In the genomic region with DNA sequence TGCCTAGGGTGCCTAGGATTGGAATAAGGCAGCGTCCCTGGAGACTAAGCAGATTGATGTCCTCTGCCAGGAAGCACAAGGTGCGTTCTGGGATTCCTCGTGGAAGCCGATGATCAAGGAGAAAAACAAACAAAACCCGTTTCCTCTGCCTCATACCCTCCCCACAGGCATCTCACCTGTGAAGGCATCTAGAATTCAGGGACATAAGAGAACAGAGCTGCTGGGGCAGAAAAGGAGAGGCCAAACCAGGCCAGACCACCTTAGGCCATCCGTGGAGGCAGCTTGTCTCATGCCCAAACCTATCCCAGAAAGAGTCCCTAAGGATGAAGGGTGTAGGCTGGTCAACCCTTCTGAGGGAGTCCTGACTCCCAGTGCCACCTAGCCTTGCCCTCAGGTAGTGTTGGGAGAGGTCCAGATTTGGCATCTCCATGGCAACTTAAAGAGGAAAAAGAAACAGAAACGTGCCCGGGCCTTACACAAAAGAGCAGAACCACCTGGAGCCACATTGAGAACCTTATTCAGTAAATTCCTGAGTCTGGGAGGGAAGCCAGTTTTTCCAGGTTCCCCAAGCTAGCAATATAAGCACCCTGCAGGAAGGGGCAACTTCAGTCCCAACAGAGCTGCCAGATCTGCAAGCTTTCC, we compare ENCODE assay signal across 8 mouse cellular contexts. TPM values are rescaled to one million over a fixed set of nuclear protein-coding genes. Genes with fewer than 3 reads are reported as not detected.
DNase-seq lines count a peak whose midpoint lies in the region; ATAC-seq lines count a peak whose summit lies in the region.

A gene (minus strand): TSS at position 55 of the 642 bp plus-strand sequence.

- peaks cover 61% of the 10 kb centered on the region for H3K36me3 ChIP-seq in embryonic facial prominence, embryonic 14.5 days (ENCODE audit: control insufficient read depth, insufficient read depth, low read length)
- H3K36me3 ChIP-seq in hindbrain, embryonic 12.5 days: peaks cover 62% of the 10 kb centered on the region
- peaks cover 44% of the 10 kb centered on the region for H3K36me3 ChIP-seq in midbrain, embryonic 15.5 days (replicated peaks)

- intact Hi-C loops in left cerebral cortex, postnatal 4 days (cut with DNase I): loop anchor here (5.0 kb wide), 1 partner anchor 158 kb away; no protein-coding TSS in a partner anchor

- peak within 1 kb of the TSS; percentile 85 for H3K4me2 ChIP-seq in embryonic facial prominence, embryonic 14.5 days (ENCODE audit: low read depth, low read length)
- peak within 1 kb of the TSS; percentile 89 for H3K4me2 ChIP-seq in hindbrain, embryonic 12.5 days (replicated peaks)
- H3K4me2 ChIP-seq in midbrain, embryonic 15.5 days: peak within 1 kb of the TSS; percentile 71

- peak within 1 kb of the TSS; percentile 85 for H3K4me3 ChIP-seq in embryonic facial prominence, embryonic 14.5 days (ENCODE audit: low read depth, low read length)
- peak within 1 kb of the TSS; percentile 83 for H3K4me3 ChIP-seq in hindbrain, embryonic 12.5 days
- H3K4me3 ChIP-seq in midbrain, embryonic 15.5 days: peak within 1 kb of the TSS; percentile 76

- H3K27ac ChIP-seq in embryonic facial prominence, embryonic 14.5 days (replicated peaks; ENCODE audit: low read depth, low read length): peak within 1 kb of the TSS; percentile 87
- H3K27ac ChIP-seq in hindbrain, embryonic 12.5 days: peak within 1 kb of the TSS; percentile 95
- H3K27ac ChIP-seq in midbrain, embryonic 15.5 days: peak within 1 kb of the TSS; percentile 91

- no peaks in the 10 kb centered on the region for H3K9me3 ChIP-seq in embryonic facial prominence, embryonic 14.5 days (ENCODE audit: control insufficient read depth, low read length)
- no peaks in the 10 kb centered on the region for H3K9me3 ChIP-seq in hindbrain, embryonic 12.5 days (replicated peaks)
- no peaks in the 10 kb centered on the region for H3K9me3 ChIP-seq in midbrain, embryonic 15.5 days

- H3K4me1 ChIP-seq in embryonic facial prominence, embryonic 14.5 days (ENCODE audit: control insufficient read depth, insufficient read depth, low read length): peaks cover 17% of the 10 kb centered on the region
- peaks cover 32% of the 10 kb centered on the region for H3K4me1 ChIP-seq in hindbrain, embryonic 12.5 days
- H3K4me1 ChIP-seq in midbrain, embryonic 15.5 days: peaks cover 32% of the 10 kb centered on the region

- no peaks in the 10 kb centered on the region for H3K27me3 ChIP-seq in embryonic facial prominence, embryonic 14.5 days (replicated peaks; ENCODE audit: control insufficient read depth, insufficient read depth, low read length)
- no peaks in the 10 kb centered on the region for H3K27me3 ChIP-seq in hindbrain, embryonic 12.5 days
- no peaks in the 10 kb centered on the region for H3K27me3 ChIP-seq in midbrain, embryonic 15.5 days (replicated peaks)

- DNase-seq in urinary bladder, adult 2 months (ENCODE audit: low spot score): no peak
- no peak for DNase-seq in urinary bladder, postnatal 10 days (ENCODE audit: low spot score)
- DNase-seq in embryonic facial prominence, embryonic 14.5 days (ENCODE audit: low spot score): peak; percentile 83
- DNase-seq in left cerebral cortex, postnatal 4 days: no peak
- DNase-seq in B cell, adult 2 months: no peak

- H3K9ac ChIP-seq in embryonic facial prominence, embryonic 14.5 days (ENCODE audit: low read depth, low read length): peak within 1 kb of the TSS; percentile 90
- peak within 1 kb of the TSS; percentile 96 for H3K9ac ChIP-seq in hindbrain, embryonic 12.5 days
- peak within 1 kb of the TSS; percentile 93 for H3K9ac ChIP-seq in midbrain, embryonic 15.5 days

- peak; percentile 37 for ATAC-seq in embryonic facial prominence, embryonic 14.5 days (ENCODE audit: low read depth)
- ATAC-seq in hindbrain, embryonic 12.5 days (ENCODE audit: low FRiP score): peak; percentile 35
- peak; percentile 53 for ATAC-seq in midbrain, embryonic 15.5 days (replicated peaks)
- ATAC-seq in granulocyte monocyte progenitor cell, adult 5-6 weeks (replicated peaks; ENCODE audit: poor library complexity, severe bottlenecking): no peak

- 2% methylated on average over 8 of the region's 8 CpGs for WGBS in embryonic facial prominence, embryonic 14.5 days
- WGBS in hindbrain, embryonic 12.5 days: 1% methylated on average over 8 of the region's 8 CpGs
- WGBS in midbrain, embryonic 15.5 days: 2% methylated on average over 8 of the region's 8 CpGs

RNA-seq across cellular contexts. Expression of the gene that starts here (rescaled TPM):
- 14.7 and 16.5 TPM in 2 replicates for polyA plus RNA-seq in urinary bladder, adult 2 months (2012; rRNA removed)
- polyA plus RNA-seq in embryonic facial prominence, embryonic 14.5 days (2014; fragmentation: Nextera tagmentation; extraction: Ambion mirVana): 58.5 and 67.8 TPM in 2 replicates
- 147 and 151 TPM in 2 replicates for polyA plus RNA-seq in hindbrain, embryonic 12.5 days (2016; fragmentation: Nextera tagmentation; extraction: Ambion mirVana)
- 100 to 1,000 TPM; 214 to 236 TPM for total RNA-seq in left cerebral cortex, postnatal 4 days (2021)
- 224 and 236 TPM in 2 replicates for polyA plus RNA-seq in midbrain, embryonic 15.5 days (2015; fragmentation: Nextera tagmentation; extraction: Ambion mirVana)
- 0.53 TPM in 1 of 2 replicates, not detected in the other for total RNA-seq in granulocyte monocyte progenitor cell, adult 5-6 weeks (2014; fragmentation: Nextera tagmentation)
- total RNA-seq in granulocyte monocyte progenitor cell, adult 5-6 weeks (2017): 0.17 and 0.41 TPM in 2 replicates

Comparison
In these comparisons a context has a peak if more than half of its experiments do, and no peak if none do; other contexts are left out.
1. RNA of the gene that starts here (total RNA-seq): 214 to 236 TPM in left cerebral cortex, postnatal 4 days; 0.17 to 0.53 TPM in granulocyte monocyte progenitor cell, adult 5-6 weeks; every median in the first group is over 100 times any median in the second.
2. Peak in every context shown above with its lines, with median percentiles within 50 percentile points of each other: H3K27ac ChIP-seq, H3K4me2 ChIP-seq, H3K4me3 ChIP-seq and H3K9ac ChIP-seq.